Mouse (Mus musculus): ENCODE results near the gene B3galt4. TPM values are rescaled to one million over a fixed set of nuclear protein-coding genes. Genes with fewer than 3 reads are reported as not detected.

The B3galt4 gene
- total RNA-seq, 1 experiment = 10.3 TPM

- no peaks in the 10 kb centered on the region for H3K9me3 ChIP-seq (ENCODE audit: control insufficient read depth, insufficient read depth, low read depth, low read length)
- DNase-seq (ENCODE audit: low read depth, low spot score) = peak; percentile 99
- peak within 1 kb of the TSS; percentile 83 for H3K27ac ChIP-seq (ENCODE audit: insufficient read depth, low read depth, low read length, poor library complexity, severe bottlenecking)
- in situ Hi-C loops (cut with MboI; ENCODE audit: low sequenced_read_pairs in 2 of 2, unreplicated experiment in 2 of 2) = no loop called here
- peaks cover 44% of the 10 kb centered on the region for H3K36me3 ChIP-seq (ENCODE audit: control insufficient read depth, insufficient read depth, low read length, poor library complexity, severe bottlenecking)
- peak within 1 kb of the TSS; percentile 75 for H3K9ac ChIP-seq (ENCODE audit: insufficient read depth, low read depth, low read length, poor library complexity, severe bottlenecking)
- TF ChIP-seq ZNF384 (IDR thresholded peaks at IDR 0.05; ENCODE audit: low read depth, low read length) (no peak), HCFC1 (IDR thresholded peaks at IDR 0.05; ENCODE audit: borderline replicate concordance, insufficient read depth, low read length) (peak; percentile 40; the same call in 1 of the 2 replicates), CHD2 (IDR thresholded peaks at IDR 0.05; ENCODE audit: low read depth, low read length) (peak; percentile 75; the same call in 1 of the 2 replicates), ZC3H11A (IDR thresholded peaks at IDR 0.05; ENCODE audit: borderline replicate concordance, low read depth, low read length) (no peak)
- H3K4me3 ChIP-seq (ENCODE audit: insufficient read depth in 1 of 2, low read depth in 1 of 2, low read length in 2 of 2, poor library complexity in 1 of 2, severe bottlenecking in 1 of 2) = peak within 1 kb of the TSS; percentile 63 to 93
- H3K4me1 ChIP-seq (ENCODE audit: control insufficient read depth in 2 of 2, insufficient read depth in 2 of 2, low read length in 2 of 2, poor library complexity in 1 of 2) = peaks cover 3 to 23% of the 10 kb centered on the region in 2 experiments; a peak in 2 of 4 replicates
Measured at GRCm38 (mm10) chr17:33915671-33916250, 35.5 kb downstream of the B3galt4 start, which contains the start of the genes Tapbp and Zbtb22. Gene Tapbp (plus strand): TSS chr17:33915899. Gene Zbtb22 (plus strand): TSS chr17:33915904.

- Histone ChIP-seq H3K9ac (ENCODE audit: insufficient read depth, low read depth, low read length, poor library complexity, severe bottlenecking) (peak overlapping the region; percentile 75), H3K36me3 (ENCODE audit: control insufficient read depth, insufficient read depth, low read length, poor library complexity, severe bottlenecking) (peaks cover 47% of the 10 kb centered on the region), H3K4me1 (ENCODE audit: control insufficient read depth in 2 of 2, insufficient read depth in 2 of 2, low read length in 2 of 2, poor library complexity in 1 of 2) (peaks cover 5 to 23% of the 10 kb centered on the region in 2 experiments; a peak in 2 of 4 replicates), H3K4me3 (ENCODE audit: insufficient read depth in 1 of 2, low read depth in 1 of 2, low read length in 2 of 2, poor library complexity in 1 of 2, severe bottlenecking in 1 of 2) (peak overlapping the region; percentile 63 to 93), H3K27ac (ENCODE audit: insufficient read depth, low read depth, low read length, poor library complexity, severe bottlenecking) (peak overlapping the region; percentile 77), H3K9me3 (ENCODE audit: control insufficient read depth, insufficient read depth, low read depth, low read length) (no peaks in the 10 kb centered on the region)
- no peak for DNase-seq (ENCODE audit: low read depth, low spot score)
- in situ Hi-C loops (cut with MboI; ENCODE audit: low sequenced_read_pairs in 2 of 2, unreplicated experiment in 2 of 2) = no loop called here
- no peak for TF ChIP-seq CHD2 (IDR thresholded peaks at IDR 0.05; ENCODE audit: low read depth, low read length)
- no peak for TF ChIP-seq HCFC1 (IDR thresholded peaks at IDR 0.05; ENCODE audit: borderline replicate concordance, insufficient read depth, low read length)
- no peak for TF ChIP-seq ZNF384 (IDR thresholded peaks at IDR 0.05; ENCODE audit: low read depth, low read length)
- no peak for TF ChIP-seq ZC3H11A (IDR thresholded peaks at IDR 0.05; ENCODE audit: borderline replicate concordance, low read depth, low read length)
- TF ChIP-seq MAFK (IDR thresholded peaks at IDR 0.05; ENCODE audit: insufficient read depth, low read depth, low read length) = no peak
Measured at GRCm38 (mm10) chr17:33914969-33915391, 36.3 kb downstream of the B3galt4 start.

GRCm38 (mm10) chr17:33913905-33914304 is 37.4 kb downstream of the B3galt4 start:
- Histone ChIP-seq H3K27ac (ENCODE audit: insufficient read depth, low read depth, low read length, poor library complexity, severe bottlenecking) (no peak overlapping the region), H3K9ac (ENCODE audit: insufficient read depth, low read depth, low read length, poor library complexity, severe bottlenecking) (no peak overlapping the region), H3K36me3 (ENCODE audit: control insufficient read depth, insufficient read depth, low read length, poor library complexity, severe bottlenecking) (peaks cover 47% of the 10 kb centered on the region), H3K9me3 (ENCODE audit: control insufficient read depth, insufficient read depth, low read depth, low read length) (no peaks in the 10 kb centered on the region), H3K4me3 (ENCODE audit: insufficient read depth in 1 of 2, low read depth in 1 of 2, low read length in 2 of 2, poor library complexity in 1 of 2, severe bottlenecking in 1 of 2) (no peak overlapping the region), H3K4me1 (ENCODE audit: control insufficient read depth in 2 of 2, insufficient read depth in 2 of 2, low read length in 2 of 2, poor library complexity in 1 of 2) (peaks cover 5 to 22% of the 10 kb centered on the region in 2 experiments; a peak in 2 of 4 replicates)
- TF ChIP-seq ZNF384 (IDR thresholded peaks at IDR 0.05; ENCODE audit: low read depth, low read length) (no peak), CHD2 (IDR thresholded peaks at IDR 0.05; ENCODE audit: low read depth, low read length) (no peak), ZC3H11A (IDR thresholded peaks at IDR 0.05; ENCODE audit: borderline replicate concordance, low read depth, low read length) (no peak), MAFK (IDR thresholded peaks at IDR 0.05; ENCODE audit: insufficient read depth, low read depth, low read length) (no peak), HCFC1 (IDR thresholded peaks at IDR 0.05; ENCODE audit: borderline replicate concordance, insufficient read depth, low read length) (no peak)
- no peak for DNase-seq (ENCODE audit: low read depth, low spot score)
- in situ Hi-C loops (cut with MboI; ENCODE audit: low sequenced_read_pairs in 2 of 2, unreplicated experiment in 2 of 2) = no loop called here

GRCm38 (mm10) chr17:33913264-33913663 is 38.0 kb downstream of the B3galt4 start:
- TF ChIP-seq MAFK (IDR thresholded peaks at IDR 0.05; ENCODE audit: insufficient read depth, low read depth, low read length) = no peak
- no peak for TF ChIP-seq ZNF384 (IDR thresholded peaks at IDR 0.05; ENCODE audit: low read depth, low read length)
- no peak for TF ChIP-seq HCFC1 (IDR thresholded peaks at IDR 0.05; ENCODE audit: borderline replicate concordance, insufficient read depth, low read length)
- TF ChIP-seq ZC3H11A (IDR thresholded peaks at IDR 0.05; ENCODE audit: borderline replicate concordance, low read depth, low read length) = no peak
- TF ChIP-seq CHD2 (IDR thresholded peaks at IDR 0.05; ENCODE audit: low read depth, low read length) = no peak
- Histone ChIP-seq H3K27ac (ENCODE audit: insufficient read depth, low read depth, low read length, poor library complexity, severe bottlenecking) (no peak overlapping the region), H3K36me3 (ENCODE audit: control insufficient read depth, insufficient read depth, low read length, poor library complexity, severe bottlenecking) (peaks cover 47% of the 10 kb centered on the region), H3K4me1 (ENCODE audit: control insufficient read depth in 2 of 2, insufficient read depth in 2 of 2, low read length in 2 of 2, poor library complexity in 1 of 2) (peaks cover 5 to 16% of the 10 kb centered on the region in 2 experiments; a peak in 1 of 4 replicates), H3K9ac (ENCODE audit: insufficient read depth, low read depth, low read length, poor library complexity, severe bottlenecking) (no peak overlapping the region), H3K4me3 (ENCODE audit: insufficient read depth in 1 of 2, low read depth in 1 of 2, low read length in 2 of 2, poor library complexity in 1 of 2, severe bottlenecking in 1 of 2) (no peak overlapping the region), H3K9me3 (ENCODE audit: control insufficient read depth, insufficient read depth, low read depth, low read length) (no peaks in the 10 kb centered on the region)
- in situ Hi-C loops (cut with MboI; ENCODE audit: low sequenced_read_pairs in 2 of 2, unreplicated experiment in 2 of 2) = no loop called here
- DNase-seq (ENCODE audit: low read depth, low spot score) = no peak

All from ES-E14 (cell line).